Mouse (Mus musculus) right cerebral cortex, adult 18-20 months (tissue): ENCODE results near the gene Hephl1.
A peak's percentile ranks its signal among the peaks of the same experiment; 100 is the strongest.

Source experiments
- DNase-seq: peaks from one replicate; pipeline ENCODE4 v3.0.0; 2022; ENCODE audit warnings: mixed read lengths

Gene Hephl1

GRCm38 (mm10) chr9:15045740-15046139 lies 66.2 kb downstream of the Hephl1 start:
- no peak for DNase-seq

GRCm38 (mm10) chr9:15045084-15045669 lies 66.7 kb downstream of the Hephl1 start, which contains the start of gene Panx1:
Gene Panx1 (minus strand): TSS chr9:15045478.
- DNase-seq = peak; percentile 74

DNA sequence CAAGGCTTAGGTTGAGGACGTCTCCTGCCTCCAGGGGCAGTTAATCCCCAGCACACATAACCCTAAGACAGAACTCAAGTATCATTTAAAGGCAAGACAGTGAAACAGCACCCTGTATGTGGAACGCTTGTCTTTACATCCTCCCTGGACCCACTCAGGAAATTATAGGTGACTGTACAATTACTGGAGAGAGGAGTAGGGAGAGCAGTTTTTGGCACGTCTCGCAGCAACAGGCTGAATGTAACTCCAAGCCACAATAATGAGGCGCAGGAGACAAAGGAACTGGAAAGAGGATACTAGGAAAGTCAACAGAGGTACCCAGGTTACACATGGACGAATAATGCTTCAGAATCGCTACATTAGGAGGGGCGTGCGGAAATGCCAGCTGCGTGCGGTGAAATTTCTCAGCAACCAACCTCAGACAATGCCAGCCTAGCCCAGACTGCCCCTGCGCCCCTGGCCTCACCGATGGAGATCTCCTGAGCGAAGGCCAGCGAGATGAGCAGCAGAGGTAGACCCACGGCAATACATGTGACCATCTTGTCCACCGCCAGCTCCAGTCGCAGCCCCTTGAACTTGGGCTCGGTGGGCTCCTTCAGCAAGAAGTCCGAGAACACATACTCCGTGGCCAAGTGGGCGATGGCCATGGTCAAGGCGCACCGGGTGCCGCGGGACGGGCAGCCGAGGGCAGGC lies 67.4 kb downstream of the Hephl1 start:
- DNase-seq = no peak

- no peak for DNase-seq
Measured at GRCm38 (mm10) chr9:15041556-15041955, 70.4 kb downstream of the Hephl1 start.

GRCm38 (mm10) chr9:15039848-15040247 lies 72.1 kb downstream of the Hephl1 start:
- DNase-seq = no peak

DNA sequence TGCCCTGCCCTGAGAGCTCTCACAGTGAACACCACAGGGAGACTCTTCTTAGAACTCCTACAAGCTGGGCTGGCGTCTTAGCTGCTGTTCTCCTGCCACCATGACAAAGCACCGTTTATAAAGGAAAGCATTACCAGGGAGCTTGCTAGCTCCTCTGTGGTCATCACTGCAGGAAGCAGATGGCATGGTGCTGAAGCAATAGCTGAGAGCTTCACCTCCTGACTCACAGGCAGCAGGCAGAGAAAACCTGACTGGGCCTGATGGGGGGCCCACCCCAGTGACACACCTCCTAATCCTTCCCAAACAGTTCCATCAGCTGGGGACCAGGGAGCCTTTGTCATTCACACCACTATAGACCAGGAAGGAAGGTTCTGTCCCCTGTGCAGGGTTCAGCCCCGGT lies 74.2 kb downstream of the Hephl1 start:
- no peak for DNase-seq

GRCm38 (mm10) chr9:15037237-15037636 lies 74.7 kb downstream of the Hephl1 start:
- DNase-seq = no peak

DNA sequence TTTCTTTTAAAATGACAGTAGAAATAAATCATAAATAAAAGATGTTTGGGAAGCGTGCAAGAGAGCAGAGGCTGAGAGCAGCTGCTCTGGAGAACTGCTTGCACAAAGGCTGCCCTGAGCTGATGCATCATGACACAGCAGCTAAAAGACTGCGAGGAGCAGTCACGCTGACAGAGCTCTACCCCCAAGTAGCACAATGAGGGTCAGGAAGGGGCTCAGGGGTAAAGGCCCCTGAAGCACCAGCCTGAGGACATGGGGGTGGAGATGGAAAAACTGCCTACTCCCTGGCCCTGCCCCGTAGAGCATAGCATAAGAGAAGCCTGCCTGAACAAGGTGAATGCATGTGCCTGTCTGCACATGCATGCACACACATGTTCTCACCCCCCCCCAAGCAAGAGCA lies 75.1 kb downstream of the Hephl1 start:
- DNase-seq = no peak

- DNase-seq = no peak
Measured at GRCm38 (mm10) chr9:15036405-15036804, 75.5 kb downstream of the Hephl1 start.

DNA sequence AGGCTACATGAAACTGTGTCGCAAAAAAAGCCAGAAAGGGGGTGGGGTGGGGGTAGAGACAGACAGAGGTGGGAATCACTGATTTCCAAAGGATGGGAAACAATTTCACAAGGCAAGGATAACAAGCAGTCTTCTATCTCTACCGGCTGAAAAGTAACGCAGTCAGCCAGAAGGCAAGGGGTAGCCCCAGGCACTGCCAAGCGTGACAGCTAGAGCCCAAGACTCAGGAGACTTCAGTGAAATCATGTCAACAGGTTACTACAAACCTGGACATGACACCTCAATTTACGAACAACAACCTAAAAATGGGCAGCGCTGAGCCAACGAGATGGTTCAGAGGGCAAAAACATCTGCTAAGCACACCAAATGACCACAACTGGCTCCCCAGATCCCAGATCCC lies 75.9 kb downstream of the Hephl1 start:
- DNase-seq = no peak

- no peak for DNase-seq
Measured at GRCm38 (mm10) chr9:15034546-15035273, 77.2 kb downstream of the Hephl1 start.

DNA sequence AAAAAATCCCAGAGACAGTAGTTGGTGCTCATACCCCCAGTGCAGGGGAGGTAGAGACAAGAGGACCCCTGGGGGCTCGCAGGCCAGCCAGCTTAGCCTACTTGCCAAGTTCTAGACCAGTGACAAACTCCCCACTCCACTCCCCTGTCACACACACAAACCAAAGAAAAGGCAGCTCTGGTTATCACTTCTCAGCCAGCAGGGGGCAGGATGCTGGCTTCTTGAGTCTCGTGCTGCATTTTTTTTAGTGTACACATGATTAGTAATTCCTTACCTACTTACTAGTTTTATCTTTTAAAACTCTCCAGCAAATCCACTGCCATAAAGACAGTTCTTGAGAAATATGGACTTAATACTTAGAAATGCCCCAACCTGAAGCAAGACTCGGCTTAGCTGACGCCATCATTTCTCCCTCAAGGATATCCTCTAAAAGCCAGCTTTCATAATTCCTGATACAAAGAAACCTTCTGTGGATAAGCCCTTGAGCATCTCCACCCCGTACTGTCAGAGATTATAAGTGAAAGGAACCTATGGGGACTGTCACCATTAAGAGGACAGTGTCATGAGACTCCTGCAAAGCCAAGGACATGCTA lies 78.2 kb downstream of the Hephl1 start:
- DNase-seq = peak; percentile 39

DNA sequence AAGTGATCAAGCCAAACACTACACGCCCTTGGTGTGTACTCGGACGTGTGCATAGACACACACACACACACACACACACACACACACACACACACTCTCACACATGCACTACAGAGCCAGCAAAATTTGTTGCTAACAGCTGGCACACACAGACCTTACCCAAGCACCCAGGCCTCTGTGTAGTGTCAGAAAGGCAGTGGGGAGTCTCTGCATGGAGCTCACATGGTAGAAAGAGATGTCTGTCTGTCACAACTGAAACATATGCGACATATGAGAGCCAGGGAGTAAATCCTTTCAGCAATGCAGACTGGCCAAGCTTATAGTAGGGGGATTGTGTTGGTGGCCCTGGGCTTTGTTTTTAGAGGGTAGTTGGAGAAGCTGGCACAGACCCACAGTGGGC lies 79.1 kb downstream of the Hephl1 start:
- no peak for DNase-seq

DNA sequence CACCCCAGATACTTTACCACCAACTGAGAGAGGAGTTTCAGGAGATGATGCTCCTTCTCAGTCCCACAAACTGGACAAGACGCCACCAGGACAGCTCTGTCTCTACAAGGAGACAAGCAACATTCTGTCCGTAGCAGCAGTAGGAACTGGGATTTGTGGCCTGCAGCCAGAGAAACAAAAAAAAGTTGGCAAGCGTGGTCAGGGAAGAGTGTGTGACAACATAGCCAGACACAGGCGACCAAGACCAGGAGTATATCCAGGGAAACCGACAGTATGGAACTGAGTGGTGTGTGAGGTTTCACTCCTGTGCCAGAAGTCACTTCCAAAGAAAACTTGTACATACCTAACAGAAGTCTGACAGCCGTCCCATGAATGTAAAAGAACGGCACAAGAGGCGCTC lies 81.1 kb downstream of the Hephl1 start:
- no peak for DNase-seq

- DNase-seq = no peak
Measured at GRCm38 (mm10) chr9:15029025-15029727, 82.7 kb downstream of the Hephl1 start.

GRCm38 (mm10) chr9:15027725-15028124 lies 84.2 kb downstream of the Hephl1 start:
- no peak for DNase-seq

DNA sequence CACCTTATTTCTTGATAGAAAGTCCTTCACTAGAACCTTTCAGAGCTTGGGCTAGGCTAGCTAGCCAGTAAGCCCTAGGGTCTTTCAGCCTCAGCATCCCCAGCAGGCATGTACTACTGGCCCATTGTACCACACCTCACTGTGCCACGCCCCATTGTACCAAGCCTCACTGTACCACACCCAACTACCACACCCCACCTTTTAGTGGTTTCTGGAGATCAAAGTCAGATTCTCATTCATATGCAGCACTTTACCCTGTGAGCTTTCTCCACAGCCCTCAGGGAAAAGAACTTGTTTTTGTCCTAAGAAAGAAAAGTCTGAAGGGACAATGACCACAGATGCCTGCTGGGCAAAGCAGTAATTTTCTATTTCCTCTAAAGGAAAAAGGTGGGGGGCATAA lies 88.9 kb downstream of the Hephl1 start:
- DNase-seq = no peak

DNA sequence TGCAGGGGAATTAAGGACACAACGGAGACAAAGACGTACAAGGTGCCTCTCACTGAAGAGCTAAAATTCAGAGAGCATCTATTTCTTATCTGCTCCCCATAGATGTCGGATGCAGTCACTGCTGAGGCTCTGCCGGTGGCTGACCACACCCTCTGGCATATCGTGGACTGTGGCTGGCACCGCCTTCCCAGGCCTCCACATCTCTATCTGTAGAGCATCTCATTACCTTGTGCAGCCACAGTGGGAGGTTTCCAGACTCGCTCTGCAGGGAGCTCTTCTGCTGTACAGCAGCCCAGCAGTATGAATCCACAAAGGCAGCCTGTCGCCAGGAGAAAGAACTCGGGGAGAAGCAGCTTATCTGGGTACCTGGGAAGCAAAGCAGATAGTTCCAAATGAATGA lies 90.8 kb downstream of the Hephl1 start:
- DNase-seq = no peak

- no peak for DNase-seq
Measured at GRCm38 (mm10) chr9:15020561-15021080, 91.3 kb downstream of the Hephl1 start.

DNA sequence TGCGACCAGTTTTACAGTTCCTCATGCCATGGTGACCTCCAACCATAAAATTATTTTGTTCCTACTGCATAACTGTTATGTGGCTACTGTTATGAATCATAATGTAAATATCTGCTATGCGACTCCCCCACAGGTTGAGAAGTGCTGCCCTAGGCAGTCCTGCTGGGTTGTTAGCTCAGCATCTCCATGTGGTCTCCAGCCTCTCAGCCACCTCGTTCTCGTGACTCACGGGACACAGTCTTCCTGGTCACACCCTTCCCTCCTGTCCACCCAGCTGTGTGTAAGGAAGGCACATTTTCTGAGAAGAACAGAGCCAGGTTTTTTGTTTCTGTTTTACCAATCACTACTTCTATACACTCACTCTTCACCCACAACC lies 93.2 kb downstream of the Hephl1 start:
- no peak for DNase-seq

DNA sequence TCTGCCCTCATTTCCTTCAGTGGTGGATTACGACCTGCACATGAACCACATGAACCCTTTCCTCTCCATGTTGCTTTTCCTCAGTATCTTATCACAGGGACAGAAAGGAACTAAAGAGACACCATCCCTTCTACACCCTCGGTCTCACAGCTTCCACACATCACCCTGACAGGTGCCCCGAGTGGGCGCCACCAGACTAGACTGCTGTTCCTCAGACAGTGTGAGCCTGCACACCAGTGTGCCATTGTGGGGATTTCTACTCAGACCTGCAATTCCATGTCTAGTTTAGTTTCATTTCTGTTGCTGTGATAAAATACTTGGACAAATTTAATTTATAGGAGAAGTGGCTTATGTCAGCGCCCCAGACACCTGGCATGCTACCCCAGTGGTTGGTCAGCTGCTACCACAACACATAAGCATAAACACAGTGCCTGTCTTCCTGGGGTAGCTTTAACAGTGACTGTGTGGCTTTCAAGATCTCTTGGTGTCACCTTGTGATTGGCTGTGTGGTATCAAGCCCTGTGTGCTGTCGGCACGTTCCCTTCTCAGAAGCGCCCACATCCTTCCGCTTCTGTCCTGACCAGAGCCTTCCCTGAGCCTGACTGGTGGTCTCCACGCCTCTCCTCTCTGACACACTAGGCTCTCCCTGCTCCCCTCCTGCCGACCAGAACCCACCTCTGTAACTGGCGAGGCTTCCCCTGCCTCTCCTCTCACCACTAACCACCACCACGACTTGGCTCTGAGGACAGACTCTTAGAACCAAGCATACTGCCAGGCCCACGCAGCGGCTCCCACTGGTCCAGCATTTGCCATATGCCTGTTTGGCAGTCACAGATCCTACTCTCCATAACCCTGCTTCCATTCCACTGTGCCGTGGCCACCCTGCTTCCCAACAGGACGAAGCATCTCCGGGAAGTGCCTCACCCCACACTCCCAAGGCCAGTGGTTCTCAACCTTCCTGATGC lies 93.8 kb downstream of the Hephl1 start:
- peak; percentile 70 for DNase-seq
